Mouse (Mus musculus): ENCODE data around the gene Ptprm. TPM values are rescaled to one million over a fixed set of nuclear protein-coding genes. Genes with fewer than 3 reads are reported as not detected.

Gene Ptprm
- polyA plus RNA-seq, 1 experiment from 2014 or later, result 10.6 TPM

- Histone ChIP-seq H3K4me1 (no peaks in the 10 kb centered on the region), H3K9me3 (no peaks in the 10 kb centered on the region), H3K27ac (replicated peaks) (no peak overlapping the region), H3K27me3 (replicated peaks; ENCODE audit: low read depth, poor library complexity, severe bottlenecking) (no peaks in the 10 kb centered on the region), H3K36me3 (replicated peaks) (no peaks in the 10 kb centered on the region), H3K4me3 (no peak overlapping the region)
- no peak for DNase-seq (ENCODE audit: low spot score)
- WGBS, result 89% methylated on average over 2 of the region's 2 CpGs
Measured at GRCm38 (mm10) chr17:67106176-67106575, 248.1 kb downstream of the Ptprm start.

GRCm38 (mm10) chr17:67102051-67102450, 252.2 kb downstream of the Ptprm start:
- 83% methylated on average over 6 of the region's 6 CpGs for WGBS
- no peaks in the 10 kb centered on the region for H3K9me3 ChIP-seq
- no peak overlapping the region for H3K27ac ChIP-seq (replicated peaks)

GRCm38 (mm10) chr17:67090997-67091396, 263.3 kb downstream of the Ptprm start:
- no peaks in the 10 kb centered on the region for H3K27me3 ChIP-seq (replicated peaks; ENCODE audit: low read depth, poor library complexity, severe bottlenecking)
- H3K9me3 ChIP-seq, result no peaks in the 10 kb centered on the region
- H3K4me1 ChIP-seq, result peaks cover 3% of the 10 kb centered on the region; the same call in 1 of the 2 replicates
- H3K4me3 ChIP-seq, result no peak overlapping the region
- no peaks in the 10 kb centered on the region for H3K36me3 ChIP-seq (replicated peaks)
- no peak overlapping the region for H3K27ac ChIP-seq (replicated peaks)
- 72% methylated on average over 5 of the region's 5 CpGs for WGBS
- no peak for DNase-seq (ENCODE audit: low spot score)

More at GRCm38 (mm10) chr17:67102051-67102450, 252.2 kb downstream of the Ptprm start:
- no peaks in the 10 kb centered on the region for H3K4me1 ChIP-seq
- no peak overlapping the region for H3K4me3 ChIP-seq
- DNase-seq (ENCODE audit: low spot score), result no peak
- H3K36me3 ChIP-seq (replicated peaks), result no peaks in the 10 kb centered on the region
- H3K27me3 ChIP-seq (replicated peaks; ENCODE audit: low read depth, poor library complexity, severe bottlenecking), result no peaks in the 10 kb centered on the region

- Histone ChIP-seq H3K9me3 (no peaks in the 10 kb centered on the region), H3K27ac (replicated peaks) (no peak overlapping the region), H3K4me1 (peaks cover 3% of the 10 kb centered on the region; the same call in 1 of the 2 replicates), H3K4me3 (no peak overlapping the region), H3K36me3 (replicated peaks) (no peaks in the 10 kb centered on the region), H3K27me3 (replicated peaks; ENCODE audit: low read depth, poor library complexity, severe bottlenecking) (no peaks in the 10 kb centered on the region)
- 84% methylated on average over 7 of the region's 7 CpGs for WGBS
- DNase-seq (ENCODE audit: low spot score), result no peak
Measured at GRCm38 (mm10) chr17:67090153-67090552, 264.1 kb downstream of the Ptprm start.

- Histone ChIP-seq H3K4me1 (peaks cover 3% of the 10 kb centered on the region; the same call in 1 of the 2 replicates), H3K36me3 (replicated peaks) (no peaks in the 10 kb centered on the region), H3K9me3 (no peaks in the 10 kb centered on the region), H3K4me3 (no peak overlapping the region), H3K27ac (replicated peaks) (no peak overlapping the region), H3K27me3 (replicated peaks; ENCODE audit: low read depth, poor library complexity, severe bottlenecking) (no peaks in the 10 kb centered on the region)
- WGBS, result 85% methylated on average over 3 of the region's 3 CpGs
- no peak for DNase-seq (ENCODE audit: low spot score)
Measured at GRCm38 (mm10) chr17:67089611-67090010, 264.6 kb downstream of the Ptprm start.

GRCm38 (mm10) chr17:67087585-67087984, 266.7 kb downstream of the Ptprm start:
- Histone ChIP-seq H3K36me3 (replicated peaks) (no peaks in the 10 kb centered on the region), H3K27ac (replicated peaks) (no peak overlapping the region), H3K27me3 (replicated peaks; ENCODE audit: low read depth, poor library complexity, severe bottlenecking) (no peaks in the 10 kb centered on the region), H3K4me1 (peaks cover 3% of the 10 kb centered on the region; the same call in 1 of the 2 replicates), H3K9me3 (no peaks in the 10 kb centered on the region), H3K4me3 (no peak overlapping the region)
- no peak for DNase-seq (ENCODE audit: low spot score)
- 62% methylated on average over 5 of the region's 5 CpGs for WGBS

GRCm38 (mm10) chr17:67086811-67087210, 267.4 kb downstream of the Ptprm start:
- Histone ChIP-seq H3K4me1 (peaks cover 3% of the 10 kb centered on the region; the same call in 1 of the 2 replicates), H3K9me3 (no peaks in the 10 kb centered on the region), H3K27ac (replicated peaks) (no peak overlapping the region), H3K4me3 (no peak overlapping the region), H3K27me3 (replicated peaks; ENCODE audit: low read depth, poor library complexity, severe bottlenecking) (no peaks in the 10 kb centered on the region), H3K36me3 (replicated peaks) (no peaks in the 10 kb centered on the region)
- no peak for DNase-seq (ENCODE audit: low spot score)
- 79% methylated on average over 2 of the region's 2 CpGs for WGBS

GRCm38 (mm10) chr17:67084501-67084900, 269.8 kb downstream of the Ptprm start:
- H3K27me3 ChIP-seq (replicated peaks; ENCODE audit: low read depth, poor library complexity, severe bottlenecking), result no peaks in the 10 kb centered on the region
- H3K36me3 ChIP-seq (replicated peaks), result no peaks in the 10 kb centered on the region
- no peak overlapping the region for H3K27ac ChIP-seq (replicated peaks)
- H3K9me3 ChIP-seq, result no peaks in the 10 kb centered on the region
- DNase-seq (ENCODE audit: low spot score), result no peak
- no peak overlapping the region for H3K4me3 ChIP-seq
- 0 out of 2 replicates have a peak, but pooled peaks cover 1% of the 10 kb centered on the region for H3K4me1 ChIP-seq
- 85% methylated on average over 4 of the region's 4 CpGs for WGBS

GRCm38 (mm10) chr17:67084093-67084492, 270.2 kb downstream of the Ptprm start:
- WGBS, result 83% methylated on average over 5 of the region's 5 CpGs
- no peaks in the 10 kb centered on the region for H3K9me3 ChIP-seq
- no peaks in the 10 kb centered on the region for H3K36me3 ChIP-seq (replicated peaks)
- no peak overlapping the region for H3K4me3 ChIP-seq
- H3K27me3 ChIP-seq (replicated peaks; ENCODE audit: low read depth, poor library complexity, severe bottlenecking), result no peaks in the 10 kb centered on the region
- no peak for DNase-seq (ENCODE audit: low spot score)
- H3K27ac ChIP-seq (replicated peaks), result no peak overlapping the region
- 0 out of 2 replicates have a peak, but pooled peaks cover 2% of the 10 kb centered on the region for H3K4me1 ChIP-seq

GRCm38 (mm10) chr17:67079570-67079969, 274.7 kb downstream of the Ptprm start:
- Histone ChIP-seq H3K9me3 (no peaks in the 10 kb centered on the region), H3K36me3 (replicated peaks) (no peaks in the 10 kb centered on the region)

GRCm38 (mm10) chr17:67073580-67073979, 280.7 kb downstream of the Ptprm start:
- DNase-seq (ENCODE audit: low spot score), result no peak
- Histone ChIP-seq H3K4me3 (no peak overlapping the region), H3K4me1 (peaks cover 7% of the 10 kb centered on the region), H3K36me3 (replicated peaks) (no peaks in the 10 kb centered on the region), H3K9me3 (no peaks in the 10 kb centered on the region), H3K27me3 (replicated peaks; ENCODE audit: low read depth, poor library complexity, severe bottlenecking) (no peaks in the 10 kb centered on the region), H3K27ac (replicated peaks) (no peak overlapping the region)
- 83% methylated on average over 4 of the region's 4 CpGs for WGBS

More at GRCm38 (mm10) chr17:67079570-67079969, 274.7 kb downstream of the Ptprm start:
- H3K4me3 ChIP-seq, result no peak overlapping the region
- no peak overlapping the region for H3K27ac ChIP-seq (replicated peaks)
- 0 out of 2 replicates have a peak, but pooled peaks cover 2% of the 10 kb centered on the region for H3K4me1 ChIP-seq
- no peaks in the 10 kb centered on the region for H3K27me3 ChIP-seq (replicated peaks; ENCODE audit: low read depth, poor library complexity, severe bottlenecking)
- WGBS, result 80% methylated on average over 1 of the region's 1 CpGs
- DNase-seq (ENCODE audit: low spot score), result no peak

- Histone ChIP-seq H3K36me3 (replicated peaks) (no peaks in the 10 kb centered on the region), H3K27ac (replicated peaks) (no peak overlapping the region; the same call in 1 of the 2 replicates), H3K4me1 (peaks cover 7% of the 10 kb centered on the region), H3K4me3 (no peak overlapping the region), H3K9me3 (no peaks in the 10 kb centered on the region), H3K27me3 (replicated peaks; ENCODE audit: low read depth, poor library complexity, severe bottlenecking) (no peaks in the 10 kb centered on the region)
- DNase-seq (ENCODE audit: low spot score), result no peak
- WGBS, result 81% methylated on average over 6 of the region's 6 CpGs
Measured at GRCm38 (mm10) chr17:67073139-67073538, 281.1 kb downstream of the Ptprm start.

GRCm38 (mm10) chr17:67071231-67072009, 282.8 kb downstream of the Ptprm start:
- H3K4me1 ChIP-seq, result peaks cover 7% of the 10 kb centered on the region
- H3K36me3 ChIP-seq (replicated peaks), result no peaks in the 10 kb centered on the region
- no peaks in the 10 kb centered on the region for H3K9me3 ChIP-seq
- DNase-seq (ENCODE audit: low spot score), result no peak
- H3K4me3 ChIP-seq, result no peak overlapping the region
- no peaks in the 10 kb centered on the region for H3K27me3 ChIP-seq (replicated peaks; ENCODE audit: low read depth, poor library complexity, severe bottlenecking)
- 88% methylated on average over 7 of the region's 7 CpGs for WGBS
- H3K27ac ChIP-seq (replicated peaks), result no peak overlapping the region
